Mouse (Mus musculus) splenic B cell, adult 2 months (primary cell): ENCODE results near the gene Kat5.

Source experiments
- DNase-seq: peaks from one replicate; pipeline ENCODE4 v3.0.0-alpha.2; 2011; ENCODE audit warnings: low read depth, low spot score
- H3K27me3 ChIP-seq: 2 replicates; pipeline ENCODE4 v1.6.1; 2012; ENCODE audit warnings: mild to moderate bottlenecking, low read length, moderate library complexity, mixed read lengths; ENCODE audit not compliant: control insufficient read depth, poor library complexity, insufficient read depth, severe bottlenecking
- H3K36me3 ChIP-seq: 2 replicates; pipeline ENCODE4 v1.6.1; 2012; ENCODE audit warnings: mild to moderate bottlenecking, low read length, moderate library complexity, mixed read lengths; ENCODE audit not compliant: control insufficient read depth, poor library complexity, insufficient read depth, severe bottlenecking

Gene Kat5

DNA sequence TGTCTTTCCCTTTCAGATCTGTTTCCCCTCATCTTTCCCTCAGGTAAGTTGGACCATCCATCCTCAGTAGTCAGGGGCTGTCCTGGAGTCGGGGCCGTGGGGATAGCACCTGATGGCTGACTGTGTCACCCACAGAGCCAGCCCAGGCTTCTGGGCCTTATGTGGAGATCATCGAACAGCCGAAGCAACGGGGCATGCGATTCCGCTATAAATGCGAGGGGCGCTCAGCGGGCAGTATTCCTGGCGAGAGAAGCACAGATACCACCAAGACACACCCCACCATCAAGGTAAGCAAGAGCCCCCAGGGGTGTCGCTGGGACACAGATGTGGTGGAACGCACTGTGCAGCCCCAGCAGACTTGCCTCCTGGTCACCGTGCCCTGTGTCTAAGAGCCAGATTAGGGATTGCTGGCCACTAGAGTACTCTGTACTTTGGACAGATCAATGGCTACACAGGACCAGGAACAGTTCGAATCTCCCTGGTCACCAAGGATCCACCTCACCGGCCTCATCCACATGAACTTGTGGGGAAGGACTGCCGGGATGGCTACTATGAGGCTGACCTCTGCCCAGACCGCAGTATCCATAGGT, 28.5 kb upstream of the Kat5 start:
- peaks cover 19% of the 10 kb centered on the region for H3K36me3 ChIP-seq
- no peaks in the 10 kb centered on the region; the same call in 1 of the 2 replicates for H3K27me3 ChIP-seq
- DNase-seq = no peak

DNA sequence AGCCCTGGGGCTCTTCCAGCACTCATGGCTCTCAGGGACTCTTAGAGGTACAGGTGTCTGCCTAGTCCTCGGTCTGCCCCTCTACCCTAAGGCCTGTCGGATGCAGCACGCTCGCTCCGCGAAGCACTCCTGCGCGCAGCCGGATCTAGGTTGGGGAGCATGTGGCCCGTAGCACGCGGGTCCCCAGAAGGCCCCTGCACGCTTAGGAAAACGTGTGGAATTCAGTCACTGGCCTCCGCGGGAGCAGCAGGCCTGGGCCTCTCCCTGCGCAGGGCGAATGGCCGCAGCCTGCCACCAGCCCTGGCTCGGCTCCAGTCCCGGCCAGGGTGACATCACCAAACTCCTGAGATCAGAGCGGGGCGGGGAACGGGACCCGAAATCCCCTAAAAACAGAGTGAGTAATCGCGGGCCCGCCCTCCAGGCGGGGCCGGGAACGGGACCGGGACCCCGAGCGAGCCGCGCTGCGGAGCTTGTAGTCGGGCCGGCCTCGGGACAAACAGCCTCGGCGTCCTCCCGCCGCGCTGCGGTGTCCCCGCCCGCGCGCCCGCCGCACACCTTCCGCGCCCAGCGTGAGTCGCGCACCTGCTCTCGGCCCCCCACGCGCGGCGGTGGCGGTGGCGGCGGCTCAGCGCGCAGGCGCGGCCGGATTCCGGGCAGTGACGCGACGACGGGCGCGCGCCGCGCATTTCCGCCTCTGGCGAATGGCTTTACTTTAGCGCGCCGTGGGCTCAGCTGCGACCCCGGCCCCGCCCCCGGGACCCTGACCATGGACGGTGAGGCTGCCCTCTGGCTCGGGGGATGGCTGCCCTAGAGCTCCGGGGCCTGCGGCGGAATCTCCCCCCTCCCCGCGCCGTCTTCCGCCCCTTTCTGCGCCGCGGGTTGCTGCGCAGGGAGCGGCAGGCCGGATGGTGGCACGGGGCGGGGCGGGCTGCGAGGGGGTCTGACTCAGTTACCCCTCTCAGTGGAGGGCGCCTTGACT, 27.3 kb upstream of the Kat5 start, which contains the start of gene Rela:
Rela (plus strand) TSS at position 415 of the 979 bp plus-strand sequence.
- peaks cover 14% of the 10 kb centered on the region for H3K36me3 ChIP-seq
- DNase-seq = peak; percentile 88
- H3K27me3 ChIP-seq = no peaks in the 10 kb centered on the region; the same call in 1 of the 2 replicates

DNA sequence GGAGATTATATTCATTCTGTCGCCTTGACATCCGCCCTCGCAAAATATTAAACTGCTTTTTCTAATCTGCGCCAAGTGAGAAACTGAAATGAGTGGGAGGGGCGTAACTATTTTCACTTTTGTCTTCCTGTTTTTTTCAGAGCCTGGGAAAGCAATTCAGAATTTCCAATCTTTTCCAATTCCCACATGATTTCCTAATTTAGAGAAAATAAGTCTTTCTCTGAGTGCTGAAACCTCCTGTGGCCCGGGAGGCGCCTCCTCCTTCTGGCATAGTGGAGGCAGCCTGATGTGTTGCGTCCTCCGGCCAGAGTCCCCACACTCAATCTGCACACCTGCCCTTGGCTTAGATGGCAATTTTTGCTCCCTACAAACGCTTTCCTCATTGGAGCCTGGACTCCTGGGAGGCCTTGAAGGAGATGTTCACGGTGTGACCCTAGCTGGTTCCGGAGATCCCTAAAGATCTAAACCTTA, 26.6 kb upstream of the Kat5 start:
- no peaks in the 10 kb centered on the region; the same call in 1 of the 2 replicates for H3K27me3 ChIP-seq
- H3K36me3 ChIP-seq = peaks cover 11% of the 10 kb centered on the region
- DNase-seq = peak; percentile 32

DNA sequence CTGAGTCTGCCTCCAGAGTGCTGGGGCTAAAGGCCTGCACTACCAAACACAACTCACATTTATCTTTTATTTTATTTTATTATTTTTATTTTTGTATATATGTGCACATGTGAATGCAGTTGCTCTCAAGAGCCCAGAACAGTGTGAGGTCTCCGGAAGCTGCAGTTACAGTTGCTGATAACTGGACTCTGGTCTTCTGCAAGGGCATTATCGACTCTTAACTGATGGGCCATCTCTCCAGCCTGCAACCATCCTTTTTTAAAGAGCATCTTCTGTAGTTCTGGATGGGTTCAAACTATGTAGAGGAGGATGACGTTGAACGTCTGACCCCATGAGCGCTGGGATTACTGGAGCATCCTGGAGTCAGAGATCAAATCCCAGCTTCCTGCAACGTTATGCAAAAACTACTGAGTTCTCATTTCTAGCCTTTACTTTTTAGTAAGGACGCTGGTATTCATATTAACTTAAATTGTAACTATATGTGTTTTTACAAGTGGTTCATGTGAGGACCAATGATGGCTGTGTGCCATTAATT, 26.1 kb upstream of the Kat5 start:
- DNase-seq = no peak
- Histone ChIP-seq H3K36me3 (peaks cover 10% of the 10 kb centered on the region), H3K27me3 (no peaks in the 10 kb centered on the region; the same call in 1 of the 2 replicates)

DNA sequence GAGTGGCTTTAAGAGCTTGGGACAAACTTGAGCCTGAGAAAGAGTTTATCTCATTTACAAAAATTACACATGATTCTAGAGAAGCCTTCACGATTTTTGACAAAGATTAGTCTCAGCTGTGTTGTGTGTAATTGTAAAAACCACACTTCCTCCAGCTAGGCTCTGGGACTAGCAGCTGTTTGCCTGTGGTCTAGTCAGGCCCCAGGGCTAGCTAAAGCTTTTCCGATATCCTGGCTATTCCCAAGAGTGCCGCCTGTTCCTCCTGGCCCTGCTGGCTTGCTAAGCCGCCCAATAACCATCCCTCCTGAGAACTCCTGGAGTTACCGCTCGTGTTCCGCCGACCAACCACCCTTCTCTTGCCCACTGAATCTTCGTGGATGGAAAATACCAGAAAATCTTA, 22.1 kb upstream of the Kat5 start:
- DNase-seq = no peak
- no peaks in the 10 kb centered on the region; the same call in 1 of the 2 replicates for H3K27me3 ChIP-seq
- no peaks in the 10 kb centered on the region for H3K36me3 ChIP-seq

DNA sequence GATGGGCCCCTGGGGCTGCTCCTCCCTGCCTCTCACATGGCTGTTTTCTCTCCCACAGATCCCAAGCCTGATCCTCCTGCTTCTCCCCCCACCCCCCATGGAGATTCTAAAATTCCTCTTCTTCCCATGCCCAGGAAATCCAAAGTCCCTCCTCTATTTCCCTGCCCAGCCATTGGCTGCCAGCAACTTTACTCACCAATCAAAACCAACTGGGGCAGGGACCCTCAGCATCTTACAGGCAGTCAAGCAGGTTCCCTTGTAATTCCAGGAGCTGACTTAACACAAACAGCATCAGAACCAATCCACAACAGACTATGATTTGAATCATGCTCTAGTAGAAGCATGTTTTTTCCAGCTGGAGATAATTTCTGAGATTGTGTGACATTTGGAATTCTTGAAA, 19.9 kb upstream of the Kat5 start:
- Histone ChIP-seq H3K36me3 (no peaks in the 10 kb centered on the region), H3K27me3 (no peaks in the 10 kb centered on the region)
- no peak for DNase-seq

DNA sequence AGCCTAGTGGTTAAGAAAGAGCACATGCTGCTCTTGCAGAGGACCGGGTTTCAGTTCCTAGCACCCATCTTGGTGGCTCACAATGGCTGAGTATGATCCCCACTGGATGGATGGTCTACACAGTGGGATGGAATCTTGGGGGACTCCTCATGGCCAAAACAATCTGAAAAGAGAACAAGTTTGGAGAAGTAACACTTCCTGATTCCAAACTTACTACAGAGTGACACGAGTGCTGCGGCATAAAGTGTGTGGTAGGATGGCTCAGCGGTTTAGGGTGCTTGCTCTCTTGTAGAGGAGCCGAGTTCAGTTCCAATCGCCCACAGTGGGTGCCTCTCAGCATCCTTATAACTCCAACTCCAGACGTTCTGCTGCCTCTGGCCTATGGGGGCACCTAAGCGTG, 15.3 kb upstream of the Kat5 start:
- DNase-seq = no peak
- Histone ChIP-seq H3K36me3 (no peaks in the 10 kb centered on the region), H3K27me3 (no peaks in the 10 kb centered on the region)

DNA sequence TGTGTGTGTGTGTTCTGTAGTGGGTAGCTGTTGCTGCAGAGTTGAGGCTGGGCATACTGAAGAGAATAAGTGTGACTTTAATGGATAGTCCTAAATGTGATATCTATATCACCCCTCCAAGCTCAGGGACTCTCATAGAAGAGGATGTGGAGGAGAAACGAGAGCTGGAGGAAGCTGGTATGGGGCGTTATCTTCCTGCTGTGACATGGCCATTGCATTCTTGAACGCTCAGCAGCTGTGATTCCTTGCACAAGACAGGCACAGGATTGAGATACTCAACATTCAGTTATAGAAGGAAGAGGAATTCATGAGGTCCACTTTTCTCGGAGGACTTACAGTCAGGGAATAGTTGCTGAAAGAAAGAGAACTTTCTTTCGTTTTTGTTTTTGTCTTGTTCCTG, 11.8 kb upstream of the Kat5 start:
- no peaks in the 10 kb centered on the region for H3K27me3 ChIP-seq
- no peak for DNase-seq
- H3K36me3 ChIP-seq = no peaks in the 10 kb centered on the region

DNA sequence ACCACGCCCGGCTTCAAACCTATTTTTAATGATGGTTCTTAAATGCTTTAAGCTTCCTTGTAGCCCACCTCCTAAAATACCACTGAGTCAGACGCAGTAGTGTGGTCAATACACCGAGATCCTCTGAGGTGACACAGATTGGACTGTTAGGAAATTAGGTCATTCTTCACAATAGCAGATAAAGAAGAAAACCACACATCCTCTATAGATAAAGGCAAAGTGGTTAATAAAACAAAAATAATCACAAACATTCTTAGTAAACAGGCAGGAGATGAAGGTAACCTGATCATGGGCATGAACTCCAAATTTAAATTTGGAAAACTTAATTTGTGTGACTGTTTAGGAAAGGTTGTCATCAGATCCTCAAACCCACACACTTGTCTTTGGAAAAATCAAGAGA, 10.0 kb upstream of the Kat5 start:
- no peaks in the 10 kb centered on the region for H3K27me3 ChIP-seq
- no peaks in the 10 kb centered on the region for H3K36me3 ChIP-seq
- DNase-seq = no peak

DNA sequence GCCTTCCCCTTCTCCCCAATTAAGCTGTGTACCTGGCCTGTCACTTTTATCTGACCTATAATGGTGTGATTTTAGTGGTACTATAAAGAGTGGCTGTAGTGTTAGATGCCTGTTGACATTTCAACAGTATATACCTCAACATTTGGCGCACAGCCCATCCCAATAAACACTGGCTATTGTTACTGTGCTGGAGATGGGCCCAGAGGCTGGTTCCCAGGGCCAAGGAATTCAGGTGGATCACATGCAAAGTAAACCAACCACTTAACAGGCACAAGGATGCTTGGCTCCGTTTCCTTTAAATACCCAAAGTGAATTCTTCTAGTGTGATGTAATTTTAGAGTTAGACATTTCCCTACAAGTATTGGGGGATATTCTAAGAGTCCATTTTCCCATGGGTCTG, 4.9 kb upstream of the Kat5 start:
- H3K36me3 ChIP-seq = no peaks in the 10 kb centered on the region
- DNase-seq = no peak
- no peaks in the 10 kb centered on the region for H3K27me3 ChIP-seq

DNA sequence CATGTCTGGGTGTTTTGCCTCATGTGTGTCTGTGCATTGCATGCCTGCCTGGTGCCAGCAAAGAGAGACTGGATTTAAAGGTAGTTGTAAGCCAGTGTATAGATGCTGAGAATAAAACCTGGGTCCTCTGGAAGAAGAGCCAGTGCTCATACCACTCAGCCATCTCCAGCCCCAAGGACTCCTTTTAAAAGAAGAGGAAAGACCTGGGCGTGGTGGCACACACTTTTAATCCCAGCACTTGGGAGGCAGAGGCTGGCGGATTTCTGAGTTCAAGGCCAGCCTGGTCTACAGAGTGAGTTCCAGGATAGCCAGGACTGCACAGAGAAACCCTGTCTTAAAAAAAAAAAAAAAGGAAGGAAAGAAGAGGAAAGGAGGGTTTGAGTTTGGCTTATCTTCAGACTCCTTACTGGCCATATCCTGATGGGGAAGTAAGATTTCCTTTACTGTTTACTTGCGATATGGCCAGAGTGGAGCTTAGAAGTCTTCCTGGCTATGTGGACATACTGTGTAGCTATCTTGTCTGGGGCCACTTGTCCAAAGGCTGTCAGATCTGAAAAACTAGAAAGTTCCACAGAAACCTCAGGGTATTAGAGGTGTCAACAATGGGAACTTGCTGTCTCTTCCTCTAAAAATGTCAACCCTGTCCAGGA, 2.9 kb upstream of the Kat5 start:
- Histone ChIP-seq H3K36me3 (peaks cover 4% of the 10 kb centered on the region), H3K27me3 (no peaks in the 10 kb centered on the region)
- no peak for DNase-seq

DNA sequence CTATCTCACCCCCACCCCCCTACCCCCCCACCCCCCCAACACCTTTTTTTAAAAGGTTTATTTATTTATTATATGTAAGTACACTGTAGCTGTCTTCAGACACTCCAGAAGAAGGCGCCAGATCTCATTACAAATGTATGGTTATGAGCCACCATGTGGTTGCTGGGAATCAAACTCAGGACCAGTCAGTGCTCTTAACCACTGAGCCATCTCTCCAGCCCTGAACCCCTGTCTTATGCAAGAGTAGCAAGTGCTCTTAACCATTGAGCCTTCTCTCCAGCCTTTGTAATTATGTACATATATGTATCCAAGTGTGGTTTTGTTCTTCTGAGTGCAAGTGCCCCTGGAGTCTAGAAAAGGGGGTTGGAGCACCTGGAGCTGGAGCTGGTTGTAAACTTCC, 1.9 kb upstream of the Kat5 start:
- Histone ChIP-seq H3K36me3 (peaks cover 11% of the 10 kb centered on the region), H3K27me3 (no peaks in the 10 kb centered on the region)
- no peak for DNase-seq

DNA sequence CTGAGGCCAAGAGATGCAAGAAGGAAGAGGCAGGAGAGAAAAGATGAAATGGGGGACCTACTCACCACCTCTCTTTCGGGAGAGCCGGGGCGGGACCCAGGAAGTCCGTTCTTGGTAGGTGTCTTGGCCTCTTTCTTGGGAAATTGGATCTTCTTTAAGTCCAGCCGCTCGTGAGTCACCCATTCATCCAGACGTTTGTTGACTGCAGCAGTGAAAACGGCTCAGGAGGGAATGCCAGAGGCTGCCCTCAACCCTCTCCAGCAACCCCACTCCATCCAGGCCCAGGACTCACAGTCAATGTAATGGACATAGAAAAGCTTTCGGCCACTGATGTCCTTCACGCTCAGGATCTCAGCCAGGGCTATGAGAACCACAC, 878 bp downstream of the Kat5 start:
- DNase-seq = no peak

DNA sequence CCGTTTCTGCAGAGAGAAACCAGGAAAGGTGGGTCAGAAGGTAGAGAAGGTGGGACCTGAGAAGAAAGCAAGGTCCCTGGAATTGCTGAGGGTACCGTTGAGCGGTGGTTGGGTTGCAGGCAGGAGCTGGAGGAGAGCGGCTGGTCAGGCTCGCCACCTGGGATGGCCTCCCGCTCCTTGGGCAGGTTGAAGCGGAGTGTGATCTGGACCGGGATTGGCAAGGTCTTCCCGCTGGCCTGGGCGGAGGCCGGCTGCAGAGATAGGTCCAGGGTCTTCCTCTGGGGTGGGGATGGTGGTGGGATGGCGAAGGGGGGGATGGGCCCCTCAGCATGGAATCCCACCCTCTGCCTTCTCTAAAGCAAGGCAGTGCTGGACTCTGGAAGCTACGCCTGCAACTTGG, 1.3 kb downstream of the Kat5 start:
- peaks cover 17% of the 10 kb centered on the region for H3K36me3 ChIP-seq
- DNase-seq = no peak
- no peaks in the 10 kb centered on the region for H3K27me3 ChIP-seq

More for the DNA sequence above, 878 bp downstream of the Kat5 start:
- peaks cover 17% of the 10 kb centered on the region for H3K36me3 ChIP-seq
- no peaks in the 10 kb centered on the region for H3K27me3 ChIP-seq
